Mouse (Mus musculus) thymus, postnatal 14 days (tissue): ENCODE results near the gene Rfx4.

Experiments used
- DNase-seq: peaks from one replicate; pipeline ENCODE4 v3.0.0; 2021

Rfx4 gene

DNA sequence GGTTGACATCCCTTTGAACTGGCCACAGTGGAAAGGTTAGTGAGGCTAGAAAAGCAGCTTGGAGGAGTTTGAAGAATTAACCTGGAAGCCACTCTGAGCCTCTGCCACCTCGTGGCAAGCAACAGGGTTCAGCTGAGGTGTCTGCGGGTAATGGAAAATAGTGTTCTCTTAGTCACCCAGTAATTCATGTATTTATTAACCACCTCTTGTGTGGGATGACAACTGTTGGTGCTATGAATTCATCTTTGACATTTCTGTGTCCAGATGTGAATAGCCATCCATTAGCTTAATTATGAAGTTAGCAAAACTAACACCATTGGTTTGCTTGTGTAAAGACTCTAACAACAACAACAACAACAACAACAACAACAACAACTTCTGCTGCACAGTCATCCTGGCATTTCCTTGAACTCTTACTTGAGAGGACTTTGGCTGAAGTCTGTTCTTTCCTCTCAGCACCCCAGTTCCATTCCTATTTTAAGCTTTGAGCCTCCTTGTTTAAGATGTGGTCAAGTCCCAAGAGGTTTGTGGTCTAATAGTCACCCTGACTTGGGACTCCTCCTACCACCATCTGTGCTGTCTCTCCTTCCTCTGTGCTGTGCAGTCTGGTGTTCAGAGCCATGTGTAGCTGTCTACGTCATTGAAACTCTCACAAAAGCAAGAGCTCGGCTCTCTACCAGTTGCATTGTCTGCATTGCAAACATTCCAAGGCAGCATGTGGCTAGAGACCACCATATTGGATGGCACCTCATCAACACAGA is 60.0 kb downstream of the Rfx4 start:
- DNase-seq: no peak

- no peak for DNase-seq
Measured at GRCm38 (mm10) chr10:84817086-84817869, 61.4 kb downstream of the Rfx4 start.

- DNase-seq: peak; percentile 28
Measured at GRCm38 (mm10) chr10:84819669-84820068, 63.8 kb downstream of the Rfx4 start.

GRCm38 (mm10) chr10:84820230-84820629 is 64.4 kb downstream of the Rfx4 start:
- no peak for DNase-seq

GRCm38 (mm10) chr10:84822741-84823151 is 66.9 kb downstream of the Rfx4 start:
- no peak for DNase-seq

- DNase-seq: no peak
Measured at GRCm38 (mm10) chr10:84823621-84824020, 67.8 kb downstream of the Rfx4 start.

GRCm38 (mm10) chr10:84829009-84829408 is 73.1 kb downstream of the Rfx4 start:
- peak; percentile 20 for DNase-seq

- no peak for DNase-seq
Measured at GRCm38 (mm10) chr10:84835596-84835995, 79.7 kb downstream of the Rfx4 start.

GRCm38 (mm10) chr10:84836104-84836503 is 80.2 kb downstream of the Rfx4 start:
- peak; percentile 52 for DNase-seq

- no peak for DNase-seq
Measured at GRCm38 (mm10) chr10:84837355-84837754, 81.5 kb downstream of the Rfx4 start.

DNA sequence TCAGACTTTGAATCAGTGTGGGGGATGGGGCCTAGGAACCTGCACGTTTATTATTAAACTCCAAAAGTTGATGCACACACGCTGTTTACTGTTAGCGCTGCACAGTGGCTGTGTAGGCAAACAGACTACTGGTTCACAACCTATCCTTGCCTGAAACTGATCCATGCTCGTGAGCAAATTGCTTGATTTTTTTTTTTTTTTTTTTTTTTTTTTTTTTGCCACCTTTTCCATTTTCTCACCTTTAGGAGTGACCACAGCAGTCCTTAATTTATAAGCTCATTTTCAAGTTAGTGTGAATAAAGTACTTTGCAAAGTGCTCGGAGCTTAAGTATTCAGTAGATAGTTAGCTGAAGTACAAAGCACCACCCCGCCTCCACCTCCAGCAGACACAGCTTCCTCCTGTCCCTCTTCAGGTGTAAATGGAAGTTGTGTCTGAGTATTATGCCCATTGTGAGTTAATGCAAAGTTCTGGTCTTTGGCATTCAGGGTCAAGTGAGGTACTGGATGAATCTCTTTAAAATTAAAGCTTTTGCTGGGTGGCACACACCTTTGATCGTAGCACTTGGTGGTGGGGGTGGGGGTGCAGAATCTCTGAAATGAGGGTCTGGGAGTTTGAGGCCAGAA is 83.1 kb downstream of the Rfx4 start:
- DNase-seq: no peak

GRCm38 (mm10) chr10:84846638-84847037 is 90.8 kb downstream of the Rfx4 start:
- no peak for DNase-seq

DNA sequence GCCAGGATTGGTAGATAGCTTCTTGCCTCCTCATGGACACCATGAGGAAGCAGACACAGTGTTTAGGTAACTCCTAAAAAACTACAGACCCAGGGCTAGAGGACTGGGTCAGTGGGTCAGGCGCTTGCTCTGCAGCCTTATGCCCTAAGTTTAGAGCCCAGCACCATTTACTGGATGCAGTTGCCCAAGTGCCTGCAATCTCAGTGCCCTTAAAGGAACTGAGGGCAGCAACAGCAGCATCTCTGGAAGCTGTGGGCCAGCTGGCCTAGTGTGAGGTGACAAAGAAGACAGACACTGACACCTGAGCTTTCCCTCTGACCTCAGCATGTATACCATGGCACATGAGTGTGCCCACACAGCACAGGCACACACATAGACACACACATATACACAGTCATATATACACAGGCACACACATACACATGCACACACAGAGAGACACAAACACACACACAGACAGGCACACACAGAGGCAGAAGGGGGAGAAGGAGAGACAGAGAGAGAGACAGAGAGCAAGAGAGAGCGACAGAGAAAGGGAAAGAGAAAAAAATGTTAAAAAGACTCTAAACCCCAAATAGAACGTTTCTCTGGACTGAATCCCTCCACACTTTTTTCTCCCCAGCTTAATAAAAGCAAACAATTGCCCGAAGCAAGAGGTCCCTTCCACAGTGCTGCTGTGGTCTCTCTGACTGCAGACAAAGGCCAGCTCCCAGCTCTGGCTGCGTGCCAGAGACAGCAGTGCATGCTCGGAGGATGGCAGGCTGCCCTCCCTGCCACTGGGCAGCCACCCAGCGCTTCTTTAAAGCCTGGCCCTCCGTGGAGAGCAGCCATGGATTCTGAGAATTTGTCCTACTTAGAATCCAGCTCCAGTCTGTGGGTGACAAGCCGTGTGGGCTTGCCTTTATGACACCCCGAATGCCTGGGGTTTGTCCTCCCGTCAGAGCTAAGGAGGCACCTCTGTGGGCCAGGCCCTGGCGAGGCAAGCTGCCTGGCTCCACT is 96.4 kb downstream of the Rfx4 start:
- no peak for DNase-seq

- no peak for DNase-seq
Measured at GRCm38 (mm10) chr10:84854059-84854458, 98.2 kb downstream of the Rfx4 start.

DNA sequence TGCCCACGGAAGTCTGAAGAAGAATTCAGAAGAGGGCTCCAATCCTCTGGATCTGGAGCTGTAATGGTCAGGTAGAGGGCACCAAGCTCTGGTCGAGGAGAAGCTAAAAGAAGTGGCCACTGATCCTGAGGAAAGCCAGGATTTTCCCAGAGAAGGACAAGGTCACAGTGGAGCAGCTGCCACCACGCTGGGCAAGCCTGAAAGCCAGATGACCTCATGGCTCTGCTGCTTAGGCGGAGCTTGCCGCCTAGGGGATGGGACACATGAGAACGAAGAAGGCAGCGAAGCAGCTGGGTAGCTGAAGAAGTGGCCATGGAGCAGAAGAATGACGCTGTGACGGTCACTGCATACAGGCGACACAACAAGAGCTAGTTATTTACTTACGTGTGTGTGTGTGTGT is 99.6 kb downstream of the Rfx4 start:
- no peak for DNase-seq

DNA sequence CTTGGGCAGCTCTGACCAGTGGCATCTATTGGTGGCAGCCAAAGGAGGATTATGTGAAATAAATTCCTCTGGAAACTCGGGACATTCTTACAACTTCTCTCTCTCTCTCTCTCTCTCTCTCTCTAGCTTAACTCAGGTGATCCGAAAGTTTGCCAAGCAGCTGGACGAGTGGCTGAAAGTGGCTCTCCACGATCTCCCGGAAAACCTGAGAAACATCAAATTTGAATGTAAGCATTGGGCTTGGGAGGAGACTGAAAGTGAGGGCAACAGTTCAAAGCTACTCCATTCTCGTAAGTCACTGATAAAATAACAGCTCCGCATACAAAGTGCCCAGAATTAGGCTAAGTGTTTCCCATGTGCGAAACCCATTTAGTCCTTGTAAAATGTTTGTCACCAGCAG is 102.5 kb downstream of the Rfx4 start:
- no peak for DNase-seq

DNA sequence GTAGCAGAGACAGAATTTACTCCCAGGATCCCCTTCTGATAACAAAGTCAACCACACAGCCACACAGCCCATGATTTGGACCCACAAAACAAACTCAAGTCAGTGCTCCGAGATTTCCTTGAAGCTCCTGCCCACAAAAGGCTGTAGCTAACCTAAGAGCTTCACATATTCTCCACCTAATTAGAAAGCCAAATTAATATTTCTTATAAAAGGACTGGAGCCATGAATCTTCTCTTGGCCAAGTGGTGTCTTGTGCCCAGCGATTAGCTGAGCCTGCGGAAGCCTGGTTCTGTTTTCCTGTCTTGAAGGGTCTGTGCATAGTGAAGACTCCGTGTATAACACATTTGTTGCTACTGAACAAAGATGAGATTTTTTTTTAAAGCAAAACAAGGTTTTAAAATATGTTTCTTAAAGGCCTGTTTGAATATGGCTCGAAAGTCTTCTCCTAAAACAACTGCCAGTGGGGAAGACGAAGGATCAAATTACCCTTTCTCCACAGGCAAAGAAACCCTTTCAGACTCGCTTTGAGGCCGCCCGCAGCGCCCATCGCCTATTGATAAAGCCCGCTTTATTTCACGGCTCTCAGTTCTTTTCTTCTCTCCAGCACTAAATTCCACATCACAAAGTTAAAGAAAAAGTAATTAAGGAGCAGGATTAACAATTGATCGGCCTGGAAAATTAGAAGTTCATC is 103.1 kb downstream of the Rfx4 start:
- no peak for DNase-seq

DNA sequence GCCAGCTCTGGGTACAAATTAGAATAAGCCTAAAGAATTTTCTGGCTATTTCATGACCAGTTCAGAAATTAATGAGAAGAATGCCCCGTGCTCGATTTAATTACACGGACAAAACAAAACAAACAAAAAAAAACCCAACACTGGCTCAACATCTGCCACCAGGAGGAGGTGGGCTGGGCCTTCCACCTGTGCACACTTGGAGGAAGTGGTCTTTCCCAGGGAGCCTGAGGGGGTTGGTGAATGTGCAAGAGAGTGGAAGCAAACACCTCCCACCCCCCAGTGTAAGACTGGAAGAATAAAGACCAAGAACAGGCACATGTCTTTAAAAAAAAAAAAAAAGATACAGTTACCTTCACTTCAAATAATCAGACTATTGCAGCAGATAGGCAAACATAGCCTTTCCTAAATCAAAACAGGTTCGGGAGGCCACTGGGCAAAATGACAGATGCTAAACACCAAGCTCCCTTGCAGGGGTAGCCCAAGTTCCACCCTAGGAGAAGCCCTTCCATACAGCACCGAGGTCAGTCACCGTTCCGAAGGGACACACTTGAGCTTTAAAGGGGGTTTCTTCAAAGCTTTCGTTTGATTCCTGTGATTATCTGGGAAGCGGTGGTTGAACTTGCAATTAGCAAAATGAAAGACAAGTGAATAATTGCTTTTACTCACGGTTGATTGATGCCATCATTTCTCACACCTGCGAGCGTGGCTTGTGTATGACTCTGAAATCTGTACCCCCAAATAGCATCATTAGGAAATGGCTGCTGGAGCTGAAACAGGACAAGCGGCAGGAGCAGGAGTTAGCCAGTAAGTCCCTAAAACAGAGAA is 103.9 kb downstream of the Rfx4 start:
- DNase-seq: no peak

DNA sequence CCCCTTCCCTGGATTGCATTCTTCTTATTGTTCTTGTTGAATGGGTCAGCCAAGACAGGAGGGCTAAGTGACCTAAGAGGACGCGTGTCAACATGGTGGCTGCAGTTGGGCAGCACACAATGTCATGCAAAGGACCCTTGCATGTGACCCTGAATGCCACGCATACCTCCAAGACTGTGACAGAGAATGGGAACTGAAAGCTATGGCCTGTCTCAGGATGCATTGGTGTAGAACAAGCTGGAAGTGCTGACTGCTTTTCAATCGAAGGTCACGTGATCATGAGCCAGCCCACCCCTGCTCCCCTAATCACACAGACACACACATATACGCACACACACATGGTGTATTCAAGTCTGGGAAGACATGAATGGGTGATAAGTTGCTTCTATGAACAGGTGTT is 107.6 kb downstream of the Rfx4 start:
- no peak for DNase-seq

GRCm38 (mm10) chr10:84867577-84867976 is 111.7 kb downstream of the Rfx4 start:
- DNase-seq: no peak

- no peak for DNase-seq
Measured at GRCm38 (mm10) chr10:84871285-84871684, 115.4 kb downstream of the Rfx4 start.
